Mouse (Mus musculus) lung, embryonic 15.5 days (tissue): ENCODE measurements at regions not wholly inside any gene's neighbourhood (a gene's known extent, or its start where the extent isn't known, plus 50 kb on each side); places are given as distances from the start of the nearest gene placed in this dataset.

Experiments
- ATAC-seq: fragments of 200-750 bp; cut with Nextera tagmentation; 2 replicates; pipeline ENCODE4 v1.8.0; 2017; ENCODE audit warnings: moderate number of reproducible peaks, borderline replicate concordance; ENCODE audit not compliant: low FRiP score, low TSS enrichment; ENCODE audit errors: extremely low read depth
- H3K27ac ChIP-seq: fragments of 300-500 bp; sonication (generic); 2 replicates; pipeline ENCODE4 v1.5.1; 2015; ENCODE audit warnings: moderate library complexity, mild to moderate bottlenecking, inconsistent platforms
- H3K27me3 ChIP-seq: fragments of 300-500 bp; sonication (generic); 2 replicates; pipeline ENCODE4 v1.6.1; 2015; ENCODE audit warnings: inconsistent platforms
- H3K36me3 ChIP-seq: fragments of 300-500 bp; sonication (generic); 2 replicates; pipeline ENCODE4 v1.6.1; 2015; ENCODE audit warnings: inconsistent platforms
- H3K4me1 ChIP-seq: fragments of 300-500 bp; sonication (generic); 2 replicates; pipeline ENCODE4 v1.6.1; 2015; ENCODE audit warnings: inconsistent platforms
- H3K4me2 ChIP-seq: fragments of 300-500 bp; sonication (generic); 2 replicates; pipeline ENCODE4 v1.6.1; 2015; ENCODE audit warnings: inconsistent platforms, mild to moderate bottlenecking, moderate library complexity
- H3K4me3 ChIP-seq: fragments of 300-500 bp; sonication (generic); 2 replicates; pipeline ENCODE4 v1.5.1; 2015; ENCODE audit warnings: mild to moderate bottlenecking, inconsistent platforms
- H3K9ac ChIP-seq: fragments of 300-500 bp; sonication (generic); 2 replicates; pipeline ENCODE4 v1.6.1; 2015; ENCODE audit warnings: inconsistent platforms
- H3K9me3 ChIP-seq: fragments of 300-500 bp; sonication (generic); 2 replicates; pipeline ENCODE4 v1.6.1; 2016; ENCODE audit warnings: inconsistent platforms
- WGBS: fragments of 180-500 bp; shearing (Covaris S2); methylation state at CpG from one replicate; pipeline ENCODE4 v1.1.7; 2015; 5-methylcytosine and 5-hydroxymethylcytosine counted together

DNA sequence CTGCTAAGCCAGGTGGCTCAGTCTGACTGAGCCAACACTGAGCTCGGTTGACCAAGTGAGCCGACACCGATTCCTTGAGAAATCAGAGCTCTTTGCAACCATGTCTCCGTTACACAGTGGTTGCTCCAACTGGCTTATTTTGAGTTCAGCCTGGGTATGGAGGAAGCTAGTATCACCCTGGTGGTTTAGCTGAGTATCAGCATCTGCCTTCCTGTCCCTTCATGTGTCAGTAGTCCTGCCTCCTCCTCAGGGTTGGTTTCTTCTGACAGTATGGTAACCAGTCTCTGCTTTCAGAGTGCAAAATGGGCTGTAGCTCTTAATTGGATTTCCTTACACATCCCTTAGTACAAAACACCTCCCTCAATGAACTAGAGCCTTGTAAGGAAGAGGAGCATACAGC is 66.2 kb upstream of the Foxn3 start:
- H3K4me3 ChIP-seq = no peak overlapping the region
- no peak for ATAC-seq
- H3K4me2 ChIP-seq = no peak overlapping the region
- no peak overlapping the region for H3K27ac ChIP-seq
- no peaks in the 10 kb centered on the region for H3K36me3 ChIP-seq
- no peak overlapping the region for H3K9ac ChIP-seq
- peaks cover 9% of the 10 kb centered on the region for H3K4me1 ChIP-seq
- no peaks in the 10 kb centered on the region for H3K9me3 ChIP-seq
- WGBS = 91% methylated on average over 4 of the region's 4 CpGs
- peaks cover 6% of the 10 kb centered on the region; the same call in 1 of the 2 replicates for H3K27me3 ChIP-seq

DNA sequence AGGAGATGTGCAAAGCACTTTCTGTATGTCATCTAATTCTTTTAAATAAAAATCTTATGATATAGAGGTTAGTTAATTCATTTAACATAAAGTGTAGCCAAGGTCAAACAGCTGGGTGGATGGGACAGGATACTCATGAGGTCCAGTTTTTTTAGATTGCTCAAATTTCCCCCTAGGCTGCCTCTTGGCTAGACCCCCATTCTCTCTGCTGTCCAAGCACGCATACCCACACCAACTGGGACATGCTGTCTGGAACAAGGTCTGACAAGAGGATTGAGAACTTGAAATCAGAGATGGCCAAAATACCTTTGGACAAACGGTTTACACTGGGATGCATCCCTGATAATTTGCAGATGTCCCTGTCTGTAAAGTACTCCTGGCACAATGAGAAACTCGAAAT is 65.0 kb upstream of the Foxn3 start:
- Histone ChIP-seq H3K36me3 (no peaks in the 10 kb centered on the region), H3K4me1 (peaks cover 9% of the 10 kb centered on the region), H3K27ac (no peak overlapping the region), H3K4me2 (peak overlapping the region; percentile 78), H3K4me3 (no peak overlapping the region; the same call in 1 of the 2 replicates), H3K27me3 (peaks cover 6% of the 10 kb centered on the region; the same call in 1 of the 2 replicates), H3K9ac (no peak overlapping the region), H3K9me3 (no peaks in the 10 kb centered on the region)
- WGBS = 48% methylated on average over 3 of the region's 3 CpGs
- no peak for ATAC-seq

DNA sequence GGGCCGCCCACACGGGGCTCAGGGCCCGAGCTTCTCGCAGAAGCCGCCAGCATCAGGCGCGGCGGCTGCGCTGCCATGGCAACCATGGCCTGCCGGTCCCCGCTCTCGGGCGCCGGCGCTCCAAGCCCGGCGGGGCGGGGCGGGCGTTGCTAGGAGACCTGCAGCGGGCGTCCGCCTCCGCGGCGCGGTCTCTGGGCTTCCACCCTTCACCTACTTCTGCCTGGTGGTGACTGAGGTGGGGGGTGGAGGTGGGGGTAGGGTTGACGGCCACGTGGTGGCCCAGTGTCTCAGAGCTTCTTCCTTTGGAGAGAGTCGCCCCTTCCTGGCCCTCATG is 64.5 kb upstream of the Foxn3 start:
- 2% methylated on average over 21 of the region's 30 CpGs for WGBS
- peak overlapping the region; percentile 17 for H3K9ac ChIP-seq
- peaks cover 9% of the 10 kb centered on the region for H3K4me1 ChIP-seq
- H3K36me3 ChIP-seq = no peaks in the 10 kb centered on the region
- peak overlapping the region; percentile 78 for H3K4me2 ChIP-seq
- peak overlapping the region; percentile 57 for H3K4me3 ChIP-seq
- peaks cover 6% of the 10 kb centered on the region; the same call in 1 of the 2 replicates for H3K27me3 ChIP-seq
- ATAC-seq = peak; percentile 94
- H3K27ac ChIP-seq = no peak overlapping the region
- no peaks in the 10 kb centered on the region for H3K9me3 ChIP-seq

DNA sequence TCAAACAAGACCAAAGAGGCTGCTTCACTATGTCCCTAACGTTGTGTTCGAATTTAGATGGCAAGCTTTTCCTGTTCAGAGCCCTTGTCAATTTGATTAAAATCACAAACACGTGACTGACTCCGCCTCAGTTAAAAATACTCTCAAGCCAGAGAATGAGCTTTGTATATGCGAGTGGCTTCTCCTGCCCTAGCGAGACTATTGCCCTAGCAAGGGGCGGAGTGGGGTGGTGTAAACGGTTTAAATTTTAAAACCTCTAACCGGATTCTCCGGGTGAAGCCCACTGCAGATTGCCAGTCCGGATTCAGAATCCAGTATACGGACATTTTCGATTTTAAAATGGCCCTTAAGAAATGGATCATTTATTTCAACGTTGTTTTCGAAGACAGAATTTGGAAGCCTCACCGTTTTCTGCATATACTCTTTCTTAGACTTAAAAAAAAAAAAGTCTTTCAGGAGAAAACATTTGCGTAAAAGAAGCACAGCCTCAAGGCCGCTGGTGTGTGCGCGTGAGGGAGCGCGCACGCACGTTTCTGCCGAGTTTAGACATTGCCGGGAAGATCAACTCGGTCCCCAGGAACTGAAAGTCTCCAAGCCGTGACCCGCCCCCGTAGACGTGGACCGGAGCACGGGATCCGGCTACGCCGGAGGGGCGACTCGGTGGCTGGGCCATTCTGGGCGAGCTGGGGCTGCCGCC is 64.0 kb upstream of the Foxn3 start:
- H3K36me3 ChIP-seq = no peaks in the 10 kb centered on the region
- peaks cover 9% of the 10 kb centered on the region for H3K4me1 ChIP-seq
- H3K27ac ChIP-seq = no peak overlapping the region
- H3K27me3 ChIP-seq = peaks cover 6% of the 10 kb centered on the region; the same call in 1 of the 2 replicates
- no peaks in the 10 kb centered on the region for H3K9me3 ChIP-seq
- H3K4me3 ChIP-seq = peak overlapping the region; percentile 57
- ATAC-seq = no peak
- 2% methylated on average over 40 of the region's 40 CpGs for WGBS
- H3K9ac ChIP-seq = peak overlapping the region; percentile 17
- H3K4me2 ChIP-seq = peak overlapping the region; percentile 78

DNA sequence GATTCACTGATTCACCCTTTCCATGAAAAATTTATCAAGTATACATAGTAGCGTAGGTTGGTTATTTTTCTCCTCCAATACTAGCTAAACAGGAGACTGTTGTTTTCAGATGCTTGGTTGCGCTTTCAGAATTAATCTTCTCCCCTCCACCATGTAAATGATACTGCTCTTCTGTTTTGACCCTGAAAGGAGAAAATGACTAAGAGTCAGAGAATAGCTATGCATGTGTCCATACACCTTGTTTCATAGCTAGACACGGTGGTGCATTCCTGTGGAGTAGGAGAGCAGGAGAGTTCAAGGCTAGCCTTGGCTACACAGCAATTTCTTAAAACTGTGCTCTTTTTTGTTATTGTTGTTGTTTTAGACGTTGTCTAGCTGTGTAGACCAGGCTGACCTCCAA is 62.8 kb upstream of the Foxn3 start:
- Histone ChIP-seq H3K27ac (no peak overlapping the region), H3K4me1 (peaks cover 9% of the 10 kb centered on the region), H3K36me3 (no peaks in the 10 kb centered on the region), H3K4me3 (no peak overlapping the region), H3K27me3 (peaks cover 6% of the 10 kb centered on the region; the same call in 1 of the 2 replicates), H3K9ac (no peak overlapping the region), H3K9me3 (no peaks in the 10 kb centered on the region), H3K4me2 (no peak overlapping the region)
- no peak for ATAC-seq
- 82% methylated on average over 4 of the region's 4 CpGs for whole genome bisulfite sequencing

DNA sequence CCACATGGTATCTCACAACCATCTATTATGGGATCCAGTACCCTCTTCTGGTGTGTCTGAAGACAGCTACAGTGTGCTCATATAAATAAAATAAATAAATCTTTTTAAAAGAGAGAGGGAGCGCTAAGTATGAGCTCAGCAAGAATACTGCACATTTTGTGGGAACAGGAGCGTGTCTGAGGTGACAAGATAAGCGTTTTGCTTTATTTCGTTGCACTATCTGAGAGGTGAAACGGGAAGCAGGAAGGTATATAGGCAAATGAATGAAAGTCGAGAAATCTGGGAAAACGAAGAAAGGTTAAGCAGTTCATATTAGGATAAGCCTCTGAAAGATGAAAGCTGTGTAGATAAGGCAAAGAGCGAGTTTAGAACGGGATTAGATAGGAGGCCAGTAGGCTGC is 61.7 kb upstream of the Foxn3 start:
- 59% methylated on average over 9 of the region's 9 CpGs for WGBS
- H3K4me2 ChIP-seq = no peak overlapping the region
- H3K36me3 ChIP-seq = no peaks in the 10 kb centered on the region
- H3K9ac ChIP-seq = no peak overlapping the region
- H3K27ac ChIP-seq = no peak overlapping the region
- ATAC-seq = no peak
- no peaks in the 10 kb centered on the region for H3K9me3 ChIP-seq
- H3K4me1 ChIP-seq = peaks cover 9% of the 10 kb centered on the region
- H3K27me3 ChIP-seq = peaks cover 6% of the 10 kb centered on the region; the same call in 1 of the 2 replicates
- H3K4me3 ChIP-seq = no peak overlapping the region

DNA sequence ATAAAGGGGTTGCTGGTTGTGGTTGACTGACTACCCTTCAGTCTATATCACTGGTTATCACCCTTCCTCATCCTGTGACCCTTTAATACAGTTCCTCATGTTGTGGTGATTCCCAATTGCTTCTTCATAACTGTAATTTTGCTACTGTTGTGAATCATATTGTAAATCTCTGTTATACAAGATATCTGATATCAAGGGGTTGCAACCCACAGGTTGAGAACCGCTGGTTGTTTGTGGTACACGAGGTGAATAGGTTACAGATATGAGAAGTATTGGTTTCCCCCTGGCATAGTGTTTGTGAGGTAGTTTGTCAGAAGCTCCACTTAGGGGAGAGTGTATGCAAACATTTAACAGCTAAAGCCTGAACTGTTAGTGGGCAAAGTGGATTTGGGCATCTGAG is 58.9 kb upstream of the Foxn3 start:
- Histone ChIP-seq H3K4me3 (no peak overlapping the region), H3K4me1 (peaks cover 3% of the 10 kb centered on the region; the same call in 1 of the 2 replicates), H3K27me3 (peaks cover 6% of the 10 kb centered on the region; the same call in 1 of the 2 replicates), H3K9ac (no peak overlapping the region), H3K9me3 (no peaks in the 10 kb centered on the region), H3K36me3 (no peaks in the 10 kb centered on the region), H3K27ac (no peak overlapping the region), H3K4me2 (no peak overlapping the region)
- WGBS = 74% methylated on average over 2 of the region's 2 CpGs
- ATAC-seq = no peak

- no peak overlapping the region for H3K9ac ChIP-seq
- 84% methylated on average over 14 of the region's 14 CpGs for WGBS
- H3K9me3 ChIP-seq = no peaks in the 10 kb centered on the region
- no peak overlapping the region for H3K27ac ChIP-seq
- H3K4me3 ChIP-seq = no peak overlapping the region
- H3K4me1 ChIP-seq = no peaks in the 10 kb centered on the region
- ATAC-seq = no peak
- no peaks in the 10 kb centered on the region for H3K36me3 ChIP-seq
- H3K4me2 ChIP-seq = no peak overlapping the region
- no peaks in the 10 kb centered on the region for H3K27me3 ChIP-seq
These were observed 53.9 kb upstream of the Foxn3 start for GRCm38 (mm10) chr12:99617241-99617804.

GRCm38 (mm10) chr12:99614420-99614819 is 51.0 kb upstream of the Foxn3 start:
- Histone ChIP-seq H3K4me3 (no peak overlapping the region), H3K36me3 (no peaks in the 10 kb centered on the region), H3K27ac (no peak overlapping the region), H3K4me2 (no peak overlapping the region), H3K9ac (no peak overlapping the region), H3K27me3 (no peaks in the 10 kb centered on the region), H3K9me3 (no peaks in the 10 kb centered on the region), H3K4me1 (no peaks in the 10 kb centered on the region)
- no peak for ATAC-seq
- 52% methylated on average over 6 of the region's 6 CpGs for WGBS
